Mouse (Mus musculus) ES-E14 (cell line): ENCODE data around the gene Med9. TPM values are rescaled to one million over a fixed set of nuclear protein-coding genes. Genes with fewer than 3 reads are reported as not detected.

Source experiments
- DNase-seq: peaks from one replicate; pipeline ENCODE4 v3.0.0-alpha.2; 2013; ENCODE audit warnings: low read depth, low spot score
- H3K27ac ChIP-seq: 2 replicates; pipeline ENCODE4 v1.5.1; 2012; ENCODE audit warnings: low read depth, mild to moderate bottlenecking, low read length, moderate library complexity, mixed read lengths; ENCODE audit not compliant: poor library complexity, insufficient read depth, severe bottlenecking
- H3K36me3 ChIP-seq: 2 replicates; pipeline ENCODE4 v1.6.1; 2012; ENCODE audit warnings: mild to moderate bottlenecking, low read length, moderate library complexity, mixed read lengths; ENCODE audit not compliant: control insufficient read depth, poor library complexity, insufficient read depth, severe bottlenecking
- H3K4me1 ChIP-seq, 2 experiments: fragments of 150-350 bp in 1 of 2; sonication (generic) in 1 of 2; 2 replicates each; pipeline ENCODE4 v1.6.1; 2012; ENCODE audit warnings: low read length in 2 of 2, mild to moderate bottlenecking in 1 of 2, mixed read lengths in 1 of 2; ENCODE audit not compliant: control insufficient read depth in 2 of 2, insufficient read depth in 2 of 2, poor library complexity in 1 of 2
- H3K4me3 ChIP-seq, 2 experiments: fragments of 150-350 bp in 1 of 2; sonication (generic) in 1 of 2; 2 replicates each; pipeline ENCODE4 v1.5.1; 2012; ENCODE audit warnings: low read length in 2 of 2, low read depth in 1 of 2, mild to moderate bottlenecking in 1 of 2, mixed read lengths in 1 of 2; ENCODE audit not compliant: insufficient read depth in 1 of 2, poor library complexity in 1 of 2, severe bottlenecking in 1 of 2
- H3K9ac ChIP-seq: 2 replicates; pipeline ENCODE4 v1.6.1; 2012; ENCODE audit warnings: low read depth, mild to moderate bottlenecking, low read length, mixed read lengths; ENCODE audit not compliant: poor library complexity, insufficient read depth, severe bottlenecking
- H3K9me3 ChIP-seq: fragments of 150-350 bp; sonication (generic); 2 replicates; pipeline ENCODE4 v1.6.1; 2012; ENCODE audit warnings: low read depth, mild to moderate bottlenecking, low read length; ENCODE audit not compliant: control insufficient read depth, insufficient read depth
- CHD2 ChIP-seq: IDR thresholded peaks from 2 replicates; pipeline ENCODE4 v1.6.1; 2014; ENCODE audit warnings: mild to moderate bottlenecking, low read depth, low read length, inconsistent platforms
- HCFC1 ChIP-seq: IDR thresholded peaks from 2 replicates; pipeline ENCODE4 v1.6.1; 2012; ENCODE audit warnings: low read length, inconsistent platforms, borderline replicate concordance; ENCODE audit not compliant: insufficient read depth
- MAFK ChIP-seq: IDR thresholded peaks from 2 replicates; pipeline ENCODE4 v1.6.1; 2014; ENCODE audit warnings: mild to moderate bottlenecking, low read depth, low read length, inconsistent platforms; ENCODE audit not compliant: insufficient read depth
- ZC3H11A ChIP-seq: IDR thresholded peaks from 2 replicates; pipeline ENCODE4 v1.6.1; 2012; ENCODE audit warnings: low read depth, mild to moderate bottlenecking, inconsistent platforms, low read length, borderline replicate concordance
- ZNF384 ChIP-seq: IDR thresholded peaks from 2 replicates; pipeline ENCODE4 v1.6.1; 2012; ENCODE audit warnings: low read depth, low read length, inconsistent platforms
- in situ Hi-C, 2 experiments: fragments of 600-800 bp; cut with MboI; formaldehyde crosslinking; loops; one replicate each; pipeline ENCODE4 v1.15.1; 2025; ENCODE audit warnings: low sequenced_read_pairs in 2 of 2, inconsistent platforms in 1 of 2; ENCODE audit not compliant: unreplicated experiment in 2 of 2
- total RNA-seq: library from RNA; depleted of rRNA; stranded (reverse); fragments of 300-350 nt; gene quantifications from 2 replicates; pipeline ENCODE4 v1.2.3, GENCODE M21; 2012; rRNA removed

The Med9 gene
- total RNA-seq, 1 experiment, result 22.9 TPM

DNA sequence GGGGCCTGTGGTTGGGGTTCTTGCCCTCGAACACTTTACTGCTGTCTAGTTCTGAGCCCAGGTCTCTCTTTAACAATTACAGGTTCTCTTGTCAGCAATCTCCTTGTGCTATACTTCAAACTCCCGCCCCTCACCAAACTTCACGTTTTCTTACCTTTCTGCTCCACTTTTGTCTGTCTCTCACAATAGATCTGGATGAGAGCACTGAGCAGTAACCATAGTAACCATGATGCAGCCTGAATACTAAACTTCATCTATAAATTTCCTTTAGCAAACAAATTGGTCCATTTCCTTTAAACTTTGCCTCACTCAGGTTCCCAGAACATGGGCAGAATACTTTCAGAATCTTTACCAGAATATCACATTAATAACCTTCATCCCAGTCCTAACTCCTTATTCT is 61.4 kb downstream of the Med9 start:
- H3K4me3 ChIP-seq, result no peak overlapping the region
- no peaks in the 10 kb centered on the region for H3K36me3 ChIP-seq
- no peaks in the 10 kb centered on the region for H3K9me3 ChIP-seq
- in situ Hi-C loops, result no loop called here
- no peak overlapping the region for H3K27ac ChIP-seq
- H3K9ac ChIP-seq, result no peak overlapping the region
- TF ChIP-seq CHD2 (no peak), ZC3H11A (no peak), MAFK (no peak), HCFC1 (no peak), ZNF384 (no peak)
- DNase-seq, result no peak
- no peaks in the 10 kb centered on the region for H3K4me1 ChIP-seq

DNA sequence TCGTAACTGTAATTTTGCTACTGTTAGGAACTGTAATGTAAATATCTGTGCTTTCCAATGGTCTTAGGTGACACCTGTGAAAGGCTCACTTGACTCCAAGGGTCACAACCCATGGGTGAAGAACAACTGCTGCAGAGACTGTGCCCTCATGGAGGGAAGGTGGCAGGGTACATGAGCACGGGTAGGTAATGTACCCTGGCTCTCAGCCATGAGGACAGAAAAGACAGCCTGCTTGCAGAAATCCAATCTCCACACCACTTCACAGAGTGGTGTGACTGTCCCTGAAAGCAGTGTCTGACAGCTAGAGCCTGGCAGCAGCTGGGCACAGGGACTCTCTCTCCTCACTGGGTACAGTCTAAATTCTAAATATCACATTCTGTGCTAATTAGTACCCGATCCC is 63.5 kb downstream of the Med9 start:
- in situ Hi-C loops, result no loop called here
- no peak for DNase-seq
- no peaks in the 10 kb centered on the region for H3K36me3 ChIP-seq
- TF ChIP-seq CHD2 (no peak), MAFK (no peak)
- no peak overlapping the region for H3K27ac ChIP-seq
- H3K4me1 ChIP-seq, result no peaks in the 10 kb centered on the region
- H3K4me3 ChIP-seq, result no peak overlapping the region
- no peak overlapping the region for H3K9ac ChIP-seq
- H3K9me3 ChIP-seq, result no peaks in the 10 kb centered on the region

Other genes starting within 250 kb of the Med9 start
- gene Pld6, start 160.6 kb upstream of the Med9 start, total RNA-seq, result 9.0 and 16.5 TPM in 2 replicates
- 24.6 and 30.7 TPM in 2 replicates for gene Flcn, start 138.2 kb upstream of the Med9 start, total RNA-seq
- gene Nt5m, start 108.8 kb upstream of the Med9 start, total RNA-seq, result 5.7 and 7.8 TPM in 2 replicates
- 106 and 133 TPM in 2 replicates for gene Cops3, start 108.4 kb upstream of the Med9 start, total RNA-seq
- 0.48 and 0.85 TPM in 2 replicates for gene Rasd1, start 16.7 kb downstream of the Med9 start, total RNA-seq
- 17.5 and 18.9 TPM in 2 replicates for gene Pemt, start 98.3 kb downstream of the Med9 start, total RNA-seq
- 15.5 and 21.0 TPM in 2 replicates for gene Rai1, start 156.8 kb downstream of the Med9 start, total RNA-seq